Mouse (Mus musculus) cerebellum, adult (tissue): Measurements from ENCODE around the gene Lamtor3.
"Not testable (repeated sequence)": the region's sequence is repeated elsewhere in the genome, so short reads cannot be mapped to it uniquely, and the experiment has no call there.

Source experiments
- ATAC-seq: cut with Nextera tagmentation; 2 replicates; pipeline ENCODE4 v1.9.2; 2017; ENCODE audit warnings: mild to moderate bottlenecking, moderate library complexity, mixed read lengths; ENCODE audit not compliant: insufficient number of reproducible peaks, low FRiP score, low TSS enrichment

Lamtor3 gene

DNA sequence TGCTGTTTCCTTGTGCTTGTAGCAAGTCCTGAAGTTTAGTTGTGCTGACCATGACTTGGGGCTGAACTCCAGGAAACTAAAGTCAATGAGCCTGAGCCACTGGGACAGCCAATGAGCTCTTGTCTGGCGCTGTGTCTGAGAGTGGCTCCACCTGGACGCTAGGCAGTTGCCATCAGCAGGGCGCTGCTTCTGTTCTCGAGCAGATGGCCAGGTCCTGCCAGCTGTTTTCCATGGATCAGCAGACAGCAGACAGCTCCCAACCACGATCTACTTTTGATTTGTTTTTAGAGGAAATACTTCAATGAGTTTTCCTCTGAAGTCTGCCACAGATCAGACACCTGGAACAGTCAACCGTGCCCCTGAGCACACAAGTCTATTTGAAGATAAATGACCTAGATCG is 14.4 kb downstream of the Lamtor3 start:
- ATAC-seq = no peak

DNA sequence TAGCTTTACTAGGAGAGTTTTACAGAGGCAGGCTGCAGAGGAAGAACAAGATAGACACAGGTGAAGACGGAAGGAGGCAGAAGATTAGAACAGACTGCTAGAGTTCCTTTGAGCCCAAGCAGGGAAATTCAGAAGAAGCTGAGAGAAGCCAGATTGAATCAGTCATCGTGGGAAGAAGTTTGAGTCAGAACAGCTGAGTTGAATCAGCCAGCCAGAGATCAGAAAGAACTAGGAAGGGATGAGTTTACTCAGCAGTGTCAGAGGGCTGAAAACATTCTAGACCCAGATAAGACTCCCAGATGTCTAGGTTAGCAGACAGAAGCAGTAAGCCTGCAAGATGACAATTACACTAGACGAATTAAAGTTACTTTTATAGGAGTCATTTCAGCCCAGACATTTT is 15.7 kb downstream of the Lamtor3 start:
- no peak for ATAC-seq

DNA sequence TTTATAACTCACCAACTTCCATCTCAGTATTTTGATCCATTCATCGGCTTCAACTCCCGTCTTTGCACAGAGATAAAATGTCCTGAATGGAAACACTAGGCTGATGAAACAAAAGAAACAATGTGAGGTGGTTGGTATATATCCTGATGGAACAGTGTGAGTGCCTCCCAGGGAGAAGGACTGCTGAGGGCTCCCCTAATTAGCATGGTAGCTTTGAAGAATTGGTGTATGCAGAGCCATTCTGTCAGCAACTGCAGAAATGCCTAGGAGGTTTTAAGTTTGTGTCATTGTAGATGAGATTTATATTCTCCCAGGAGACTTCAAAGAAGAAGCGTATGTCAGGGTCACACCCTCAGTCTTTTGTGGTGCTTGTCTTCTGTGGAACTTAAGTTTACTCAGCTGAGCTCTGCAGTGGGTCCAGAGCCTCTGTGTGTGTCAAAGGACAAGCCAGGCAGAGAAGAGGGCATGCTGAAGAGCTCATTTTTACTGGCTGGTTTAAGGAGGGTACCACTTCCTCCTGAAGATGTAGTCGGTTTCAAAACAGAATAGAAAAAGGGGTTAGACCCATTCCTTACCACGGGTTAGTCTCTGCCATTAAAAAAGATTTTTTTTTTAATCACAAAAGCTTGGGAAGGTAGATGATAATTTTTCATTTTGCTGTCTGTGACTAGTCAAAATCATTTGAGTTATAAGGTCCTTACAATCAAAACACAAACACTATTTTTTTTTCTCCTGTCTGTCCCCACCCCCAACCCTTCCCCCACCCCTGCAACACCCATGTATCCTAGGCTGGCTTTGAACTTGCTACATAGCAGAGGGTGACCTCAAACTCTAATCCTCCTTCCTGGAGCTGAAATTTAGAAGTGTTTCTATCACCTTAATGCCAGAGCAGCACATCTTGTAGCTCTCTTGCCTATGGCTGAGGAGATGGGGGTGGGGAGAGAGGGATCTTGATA is 17.5 kb downstream of the Lamtor3 start:
- ATAC-seq = no peak

- no peak for ATAC-seq
Measured at GRCm38 (mm10) chr3:137936541-137936940, 18.2 kb downstream of the Lamtor3 start.

GRCm38 (mm10) chr3:137938608-137939007 is 20.3 kb downstream of the Lamtor3 start:
- peak; percentile 74; the same call in 1 of the 2 replicates for ATAC-seq

DNA sequence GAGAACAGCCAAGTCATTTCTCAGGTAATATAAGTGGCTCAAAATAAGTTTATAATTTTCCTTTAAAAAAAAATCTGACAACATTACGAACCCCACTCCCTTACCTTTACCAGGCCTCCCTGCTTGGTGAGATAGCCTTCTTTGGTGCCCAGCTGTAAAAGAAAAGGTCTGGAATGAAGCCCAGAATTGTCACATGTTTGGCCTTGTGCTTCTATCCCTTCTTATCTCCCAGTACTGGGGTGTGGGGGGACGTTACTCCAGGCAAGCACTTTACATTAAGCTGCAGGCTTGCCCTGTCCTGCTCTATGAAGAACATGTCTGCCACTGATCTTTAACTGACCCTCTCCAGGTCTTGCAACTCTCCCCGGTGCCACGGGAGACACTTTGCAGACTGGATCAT is 22.5 kb downstream of the Lamtor3 start:
- no peak for ATAC-seq

GRCm38 (mm10) chr3:137941555-137941954 is 23.2 kb downstream of the Lamtor3 start:
- ATAC-seq = no peak

- ATAC-seq = no peak
Measured at GRCm38 (mm10) chr3:137942098-137942622, 23.9 kb downstream of the Lamtor3 start.

- no peak for ATAC-seq
Measured at GRCm38 (mm10) chr3:137943737-137944154, 25.4 kb downstream of the Lamtor3 start.

DNA sequence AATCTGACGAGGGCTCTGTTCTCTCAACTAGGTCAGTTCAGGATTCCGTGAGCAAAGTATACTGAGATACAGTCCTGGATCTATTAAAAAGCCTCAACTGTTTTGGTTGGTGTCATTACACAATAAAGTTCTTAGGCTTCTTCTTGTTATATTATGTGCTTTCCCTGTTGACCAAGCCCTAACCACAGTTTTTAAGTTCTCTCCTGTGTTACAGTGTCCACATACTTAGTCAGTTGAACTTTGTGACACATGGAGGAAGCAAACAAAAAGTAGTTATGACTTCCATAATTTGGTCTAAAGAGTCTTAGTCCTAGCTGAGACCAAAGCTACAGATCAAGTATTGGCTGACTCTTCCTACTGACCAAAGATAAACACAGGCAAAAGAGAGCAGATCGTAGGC is 28.5 kb downstream of the Lamtor3 start:
- no peak for ATAC-seq

DNA sequence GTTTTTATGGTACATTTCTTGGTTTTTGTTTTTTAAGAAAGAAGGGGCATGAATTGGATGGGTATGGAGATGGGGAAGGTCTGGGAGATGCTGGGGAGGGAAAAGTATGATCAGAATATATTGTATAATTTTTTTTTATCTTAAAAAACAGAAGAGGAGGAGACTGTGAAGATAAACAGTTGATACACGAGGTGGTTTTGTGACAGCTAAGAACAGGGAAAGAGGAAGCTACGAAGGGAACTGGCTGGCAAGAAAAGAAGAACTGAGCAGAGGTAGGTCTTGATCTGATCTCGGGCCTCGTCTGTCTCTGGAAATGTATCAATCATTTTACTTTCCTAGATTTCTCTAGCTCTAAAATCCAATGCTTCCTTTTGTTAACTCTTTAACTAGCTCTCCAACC is 29.2 kb downstream of the Lamtor3 start:
- no peak for ATAC-seq

DNA sequence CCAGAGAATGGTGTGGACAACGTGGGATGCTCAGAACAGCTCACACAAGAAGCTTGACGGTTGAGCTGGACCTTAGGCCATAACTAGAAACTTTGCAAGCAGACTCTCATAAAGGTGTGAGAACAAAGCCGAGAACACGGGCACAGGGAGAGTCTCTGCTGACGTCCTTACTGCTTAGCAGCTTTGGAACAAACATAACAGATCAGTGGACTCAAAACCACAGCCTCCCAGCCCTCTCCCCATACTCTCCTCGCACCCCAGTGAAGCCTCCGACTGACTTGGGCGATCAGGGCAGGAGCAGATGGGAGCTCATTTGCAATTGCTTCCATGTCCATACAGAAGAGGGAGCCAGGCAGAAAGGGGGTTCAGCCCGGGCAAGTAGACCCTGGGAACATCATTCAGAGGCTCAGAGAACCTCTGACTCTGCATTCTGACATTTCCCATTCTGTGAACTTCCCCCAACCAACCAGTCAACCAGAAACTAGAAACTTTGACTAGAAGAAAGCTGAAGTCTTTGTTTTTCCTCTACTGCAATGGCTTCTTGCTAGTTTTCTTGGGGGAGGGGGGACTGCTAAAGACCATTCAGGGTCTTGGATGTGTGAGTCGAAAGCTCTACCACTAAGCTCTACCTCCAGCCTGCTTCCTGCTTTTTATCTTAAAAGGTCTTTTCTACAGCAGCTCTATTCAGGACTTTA is 32.0 kb downstream of the Lamtor3 start:
- no peak for ATAC-seq

DNA sequence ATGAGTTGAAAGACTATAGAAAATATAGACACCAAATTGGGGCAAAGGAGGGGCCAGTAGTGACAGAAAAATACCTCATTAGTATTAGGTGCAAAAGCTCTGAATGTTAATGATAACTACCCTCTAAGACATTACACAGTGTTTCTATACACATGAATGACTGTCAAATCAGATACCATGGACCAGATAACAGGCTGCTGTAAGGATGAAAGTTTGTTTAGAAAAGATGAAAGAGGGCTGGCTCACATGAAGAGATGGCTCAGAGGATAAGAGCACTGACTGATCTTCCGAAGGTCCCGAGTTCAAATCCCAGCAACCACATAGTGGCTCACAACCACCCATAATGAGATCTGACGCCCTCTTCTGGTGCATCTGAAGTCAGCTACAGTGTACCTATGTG is 33.0 kb downstream of the Lamtor3 start:
- ATAC-seq = not testable (repeated sequence)

DNA sequence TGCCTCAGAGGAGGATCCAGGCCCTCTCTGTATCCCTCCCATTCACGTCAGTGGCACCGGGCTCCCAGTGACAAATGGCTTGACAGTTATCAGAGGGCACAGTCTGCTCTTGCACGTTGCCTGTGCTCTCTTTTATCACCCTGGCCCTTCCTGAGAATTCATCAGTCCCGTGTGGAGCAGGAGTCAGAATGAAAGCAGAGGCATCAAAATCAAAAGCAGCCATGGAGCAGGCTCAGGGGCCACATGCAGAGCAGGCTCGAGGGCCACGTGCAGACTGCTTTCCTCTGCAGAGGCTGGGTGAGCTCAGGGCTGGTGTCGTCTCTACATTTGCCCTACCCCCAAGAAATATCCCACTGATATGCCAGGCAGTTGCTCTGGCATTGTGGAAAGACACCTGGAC is 33.5 kb downstream of the Lamtor3 start:
- no peak for ATAC-seq

GRCm38 (mm10) chr3:137952225-137952913 is 34.1 kb downstream of the Lamtor3 start:
- no peak for ATAC-seq

DNA sequence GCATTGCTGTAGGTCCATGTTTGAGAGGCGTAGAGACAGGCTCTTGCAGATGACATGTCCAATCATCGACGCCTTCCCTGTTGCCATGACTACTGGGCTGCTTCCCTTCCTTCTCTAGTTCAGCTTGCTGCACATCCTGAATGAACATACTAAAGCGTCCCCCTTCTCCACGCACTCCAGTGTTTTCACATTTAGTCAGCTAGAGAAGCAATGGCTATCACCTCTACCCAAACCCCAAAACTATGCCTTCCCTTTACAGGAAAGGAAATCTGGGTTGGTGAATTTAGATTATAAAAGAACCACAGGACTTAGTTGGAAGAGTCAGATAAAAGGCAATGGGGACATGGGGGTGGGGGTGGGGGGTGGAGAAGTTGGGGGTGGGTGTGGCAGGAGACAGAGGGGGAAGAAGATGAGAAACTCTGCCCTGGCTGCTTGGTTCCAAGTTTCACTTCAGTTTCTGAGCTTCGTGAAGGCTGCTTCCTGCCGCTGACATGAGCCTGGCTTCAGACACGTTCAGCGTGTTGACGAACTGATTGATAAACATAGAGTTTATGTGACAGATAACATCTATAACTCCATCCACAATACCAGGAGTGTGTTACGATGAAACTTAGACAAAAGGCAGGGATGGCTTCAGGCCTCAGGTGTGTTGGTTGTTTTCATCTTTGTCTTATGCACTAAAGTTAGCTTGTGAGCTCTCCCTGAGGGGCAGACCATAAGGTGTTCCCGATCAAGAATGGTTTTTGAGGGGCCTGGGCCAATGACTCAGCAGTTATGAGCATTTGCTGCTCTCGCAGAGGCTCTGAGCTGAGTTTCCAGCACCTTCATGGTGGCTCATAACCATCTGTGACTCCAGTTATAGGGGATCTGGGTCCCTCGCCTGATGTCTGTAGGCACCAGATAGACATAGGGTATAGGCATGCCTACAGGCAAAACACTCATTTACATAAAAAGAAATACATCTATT is 34.9 kb downstream of the Lamtor3 start:
- ATAC-seq = no peak

GRCm38 (mm10) chr3:137954256-137954916 is 36.1 kb downstream of the Lamtor3 start:
- no peak for ATAC-seq

DNA sequence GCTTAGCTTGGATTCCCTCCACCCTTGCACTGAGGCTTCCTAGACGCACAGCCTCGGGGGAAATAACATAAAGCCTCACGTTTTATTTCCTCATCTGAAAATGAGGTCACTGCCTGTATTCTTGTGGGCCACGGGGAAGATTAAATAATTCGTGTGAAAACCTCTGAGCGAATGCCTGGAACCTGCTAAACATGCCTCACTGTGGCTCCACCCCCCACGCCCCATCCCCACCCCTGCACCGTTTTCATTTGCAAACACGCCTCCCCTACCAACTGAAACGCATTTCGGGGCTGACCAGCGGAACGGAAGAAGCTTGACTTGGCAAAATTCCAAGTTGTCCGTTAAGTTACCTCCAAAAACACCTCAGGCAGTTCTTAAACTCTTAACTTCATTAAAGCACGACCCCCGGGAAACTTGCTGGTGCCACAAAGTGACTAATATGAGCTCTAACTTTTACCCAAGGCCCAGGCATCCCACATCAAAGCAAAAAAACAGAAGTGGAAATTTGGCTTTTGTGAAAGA is 37.3 kb downstream of the Lamtor3 start:
- ATAC-seq = no peak

- no peak for ATAC-seq
Measured at GRCm38 (mm10) chr3:137957864-137958263, 39.6 kb downstream of the Lamtor3 start.
